Mouse (Mus musculus): Measurements from ENCODE around the gene Gm36210. TPM values are rescaled to one million over a fixed set of nuclear protein-coding genes. Genes with fewer than 3 reads are reported as not detected.

Gm36210 gene
- total and polyA plus RNA-seq, 2 experiments from 2014 or later: 0.30 to 0.31 TPM

DNA sequence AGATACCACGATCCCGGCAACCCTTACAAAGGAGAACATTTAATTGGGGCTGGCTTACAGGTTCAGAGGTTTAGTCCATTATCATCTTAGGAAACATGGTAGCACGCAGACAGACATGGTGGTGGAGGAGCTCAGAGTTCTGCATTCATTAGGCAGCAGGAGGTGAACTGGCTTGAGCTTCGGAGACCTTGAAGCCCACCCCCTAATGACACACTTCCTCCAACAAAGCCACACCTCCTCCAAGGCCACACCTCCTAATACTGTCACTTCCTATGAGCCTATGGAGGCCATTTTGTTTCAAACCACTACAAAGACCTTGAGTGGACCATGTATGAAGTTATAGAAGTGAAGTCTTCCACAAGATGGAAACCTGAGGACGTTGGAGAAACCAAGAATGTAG, 5.9 kb upstream of the Gm36210 start:
- Histone ChIP-seq H3K9ac (replicated peaks; ENCODE audit: low read length) (no peak overlapping the region), H3K36me3 (ENCODE audit: insufficient read depth, low read length) (no peaks in the 10 kb centered on the region), H3K27me3 (ENCODE audit: insufficient read depth, low read length) (no peaks in the 10 kb centered on the region), H3K4me3 (ENCODE audit: low read length) (no peak overlapping the region), H3K27ac (no peak overlapping the region), H3K4me1 (ENCODE audit: insufficient read depth, low read length) (peaks cover 10% of the 10 kb centered on the region), H3K4me2 (ENCODE audit: low read depth, low read length) (no peak overlapping the region), H3K9me3 (ENCODE audit: low read length) (no peaks in the 10 kb centered on the region)
- WGBS: 67% methylated on average over 5 of the region's 5 CpGs
- DNase-seq (ENCODE audit: low spot score) (peak; percentile 48), ATAC-seq (no peak)
- TF ChIP-seq CTCF (IDR thresholded peaks at IDR 0.05; ENCODE audit: low read depth): no peak

DNA sequence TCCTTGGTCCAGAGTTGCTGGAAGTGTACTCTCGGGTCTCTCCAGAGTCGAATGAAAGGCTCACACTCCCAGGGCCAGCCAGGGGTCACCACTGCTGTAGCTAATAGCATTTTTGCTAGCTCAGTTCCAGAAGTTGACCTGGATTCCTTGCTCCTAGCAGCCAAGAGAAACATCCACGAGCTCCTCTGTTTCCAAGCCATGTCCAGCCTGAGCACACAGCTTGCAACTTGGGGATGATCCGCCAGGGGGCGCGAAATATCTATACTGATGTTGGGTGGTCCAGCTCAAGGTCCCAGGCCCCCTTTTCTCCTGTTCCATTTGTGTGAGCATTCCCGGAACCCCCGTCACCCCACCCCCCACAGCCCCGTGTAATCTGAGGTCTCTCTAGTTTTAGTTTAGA, 5.2 kb upstream of the Gm36210 start:
- no peaks in the 10 kb centered on the region for H3K27me3 ChIP-seq (ENCODE audit: insufficient read depth, low read length)
- ATAC-seq (no peak), DNase-seq (ENCODE audit: low spot score) (peak; percentile 72)
- no peaks in the 10 kb centered on the region for H3K9me3 ChIP-seq (ENCODE audit: low read length)
- H3K4me1 ChIP-seq (ENCODE audit: insufficient read depth, low read length): peaks cover 7% of the 10 kb centered on the region
- no peaks in the 10 kb centered on the region for H3K36me3 ChIP-seq (ENCODE audit: insufficient read depth, low read length)
- no peak overlapping the region for H3K27ac ChIP-seq
- TF ChIP-seq CTCF (IDR thresholded peaks at IDR 0.05; ENCODE audit: low read depth): peak; percentile 64; the same call in 1 of the 2 replicates
- no peak overlapping the region for H3K4me2 ChIP-seq (ENCODE audit: low read depth, low read length)
- H3K4me3 ChIP-seq (ENCODE audit: low read length): no peak overlapping the region
- no peak overlapping the region for H3K9ac ChIP-seq (replicated peaks; ENCODE audit: low read length)
- 29% methylated on average over 9 of the region's 9 CpGs for WGBS

DNA sequence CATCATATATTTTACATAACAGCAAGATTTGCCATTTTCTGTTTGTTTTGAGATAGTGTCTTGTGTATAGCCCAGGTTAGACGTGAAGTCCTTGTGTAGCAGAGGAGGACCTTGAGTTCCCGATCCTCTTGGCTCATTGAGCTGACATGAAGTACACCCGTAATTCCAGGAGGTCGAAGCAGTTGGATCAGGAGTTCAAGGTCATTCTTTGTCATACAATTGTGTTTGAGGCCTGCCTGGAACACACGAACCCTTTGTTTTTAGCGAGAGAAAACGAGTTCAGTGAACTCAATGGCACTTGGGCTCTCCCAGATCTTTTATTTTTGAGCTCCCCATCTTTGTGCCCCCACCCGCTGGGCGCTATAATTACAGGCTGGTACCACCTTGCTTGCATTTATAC, 3.9 kb downstream of the Gm36210 start:
- TF ChIP-seq CTCF (IDR thresholded peaks at IDR 0.05; ENCODE audit: low read depth): no peak
- no peak for ATAC-seq
- Histone ChIP-seq H3K9ac (replicated peaks; ENCODE audit: low read length) (no peak overlapping the region), H3K27me3 (ENCODE audit: insufficient read depth, low read length) (no peaks in the 10 kb centered on the region), H3K27ac (no peak overlapping the region), H3K9me3 (ENCODE audit: low read length) (no peaks in the 10 kb centered on the region), H3K4me3 (ENCODE audit: low read length) (no peak overlapping the region), H3K36me3 (ENCODE audit: insufficient read depth, low read length) (no peaks in the 10 kb centered on the region), H3K4me2 (ENCODE audit: low read depth, low read length) (no peak overlapping the region), H3K4me1 (ENCODE audit: insufficient read depth, low read length) (0 out of 2 replicates have a peak, but pooled peaks cover 6% of the 10 kb centered on the region)
- DNase-seq (ENCODE audit: low spot score): no peak
- 78% methylated on average over 9 of the region's 9 CpGs for WGBS

GRCm38 (mm10) chr7:4901171-4901570, 5.1 kb downstream of the Gm36210 start:
- Histone ChIP-seq H3K4me3 (ENCODE audit: low read length) (no peak overlapping the region), H3K36me3 (ENCODE audit: insufficient read depth, low read length) (no peaks in the 10 kb centered on the region), H3K9me3 (ENCODE audit: low read length) (no peaks in the 10 kb centered on the region), H3K27ac (no peak overlapping the region), H3K4me1 (ENCODE audit: insufficient read depth, low read length) (0 out of 2 replicates have a peak, but pooled peaks cover 6% of the 10 kb centered on the region), H3K4me2 (ENCODE audit: low read depth, low read length) (0 out of 2 replicates have a peak overlapping the region, but pooled peaks have one; percentile 58), H3K9ac (replicated peaks; ENCODE audit: low read length) (no peak overlapping the region), H3K27me3 (ENCODE audit: insufficient read depth, low read length) (no peaks in the 10 kb centered on the region)
- peak; percentile 19; the same call in 1 of the 2 replicates for ATAC-seq
- WGBS: 51% methylated on average over 8 of the region's 8 CpGs
- peak; percentile 71 for TF ChIP-seq CTCF (IDR thresholded peaks at IDR 0.05; ENCODE audit: low read depth)
- DNase-seq (ENCODE audit: low spot score): peak; percentile 46

DNA sequence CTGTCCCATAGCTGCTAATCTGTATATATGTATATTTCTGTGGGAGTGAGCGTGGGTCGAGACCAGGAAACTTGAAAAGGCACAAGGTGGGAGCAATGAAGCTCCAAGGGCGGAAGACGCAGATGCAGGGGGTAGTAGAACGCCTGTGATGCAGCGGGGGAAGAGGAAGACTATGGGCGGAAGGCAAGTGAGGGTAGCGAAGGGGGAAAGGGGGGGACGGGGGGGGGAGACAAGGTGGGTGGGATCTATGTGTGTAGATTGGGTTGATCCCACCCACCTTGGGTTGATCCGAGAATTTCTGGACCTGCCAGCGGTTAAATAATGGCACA, 5.8 kb downstream of the Gm36210 start:
- Histone ChIP-seq H3K9ac (replicated peaks; ENCODE audit: low read length) (no peak overlapping the region), H3K27ac (peak overlapping the region; percentile 22; the same call in 1 of the 2 replicates), H3K27me3 (ENCODE audit: insufficient read depth, low read length) (no peaks in the 10 kb centered on the region), H3K36me3 (ENCODE audit: insufficient read depth, low read length) (no peaks in the 10 kb centered on the region), H3K4me3 (ENCODE audit: low read length) (peak overlapping the region; percentile 33), H3K9me3 (ENCODE audit: low read length) (no peaks in the 10 kb centered on the region), H3K4me2 (ENCODE audit: low read depth, low read length) (peak overlapping the region; percentile 58), H3K4me1 (ENCODE audit: insufficient read depth, low read length) (0 out of 2 replicates have a peak, but pooled peaks cover 6% of the 10 kb centered on the region)
- DNase-seq (ENCODE audit: low spot score) (no peak), ATAC-seq (no peak)
- TF ChIP-seq CTCF (IDR thresholded peaks at IDR 0.05; ENCODE audit: low read depth): no peak
- 26% methylated on average over 11 of the region's 11 CpGs for WGBS

GRCm38 (mm10) chr7:4899649-4900522, 6.4 kb downstream of the Gm36210 start:
- H3K9ac ChIP-seq (replicated peaks; ENCODE audit: low read length): peak overlapping the region; percentile 49
- peak overlapping the region; percentile 33 for H3K4me3 ChIP-seq (ENCODE audit: low read length)
- DNase-seq (ENCODE audit: low spot score) (peak; percentile 69), ATAC-seq (peak; percentile 67)
- no peaks in the 10 kb centered on the region for H3K27me3 ChIP-seq (ENCODE audit: insufficient read depth, low read length)
- peak overlapping the region; percentile 54 for H3K27ac ChIP-seq
- no peaks in the 10 kb centered on the region for H3K36me3 ChIP-seq (ENCODE audit: insufficient read depth, low read length)
- no peak for TF ChIP-seq CTCF (IDR thresholded peaks at IDR 0.05; ENCODE audit: low read depth)
- H3K4me2 ChIP-seq (ENCODE audit: low read depth, low read length): peak overlapping the region; percentile 58
- 4% methylated on average over 19 of the region's 19 CpGs for WGBS
- H3K9me3 ChIP-seq (ENCODE audit: low read length): no peaks in the 10 kb centered on the region
- H3K4me1 ChIP-seq (ENCODE audit: insufficient read depth, low read length): 0 out of 2 replicates have a peak, but pooled peaks cover 6% of the 10 kb centered on the region

All from hindbrain, postnatal 0 days (tissue).